Mouse (Mus musculus) spleen, adult 2 months (tissue): ENCODE results near the gene Slc45a1.

Experiments used
- CTCF ChIP-seq: fragments of 200-500 bp; IDR thresholded peaks from 2 replicates; pipeline ENCODE4 v1.5.1; 2011; ENCODE audit warnings: mild to moderate bottlenecking, inconsistent platforms; ENCODE audit not compliant: insufficient read depth, insufficient read length, insufficient replicate concordance; ENCODE audit errors: extremely low read depth
- POLR2A ChIP-seq: fragments of 200-500 bp; IDR thresholded peaks from 2 replicates; pipeline ENCODE4 v1.6.1; 2011; ENCODE audit warnings: low read depth, low read length, inconsistent platforms

DNA sequence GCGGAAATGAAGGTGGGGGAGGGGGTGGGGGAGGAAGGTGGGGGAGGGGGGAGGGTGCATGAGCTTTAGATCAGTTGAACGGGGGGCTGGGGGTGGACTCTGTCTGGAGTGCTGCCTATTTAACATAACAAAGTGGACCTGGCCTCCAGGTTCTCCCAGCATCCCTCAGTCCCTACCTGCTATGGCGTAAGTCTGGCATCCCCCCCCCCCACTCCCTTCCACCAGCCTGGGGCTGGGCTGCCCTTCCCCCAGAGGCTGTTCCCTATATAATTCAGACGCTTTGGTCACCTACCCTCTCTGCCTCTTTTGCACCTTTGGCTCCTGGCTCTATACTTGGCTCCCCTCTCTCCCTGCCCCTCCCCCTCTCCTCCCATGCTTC is 25.9 kb upstream of the Slc45a1 start:
- TF ChIP-seq CTCF (no peak), POLR2A (no peak)
